Mouse (Mus musculus): Measurements from ENCODE around the gene Snx7. TPM values are rescaled to one million over a fixed set of nuclear protein-coding genes. Genes with fewer than 3 reads are reported as not detected.

Gene Snx7
- polyA plus RNA-seq (2016; fragmentation: Nextera tagmentation; extraction: Ambion mirVana) = 11.9 and 14.4 TPM in 2 replicates

DNA sequence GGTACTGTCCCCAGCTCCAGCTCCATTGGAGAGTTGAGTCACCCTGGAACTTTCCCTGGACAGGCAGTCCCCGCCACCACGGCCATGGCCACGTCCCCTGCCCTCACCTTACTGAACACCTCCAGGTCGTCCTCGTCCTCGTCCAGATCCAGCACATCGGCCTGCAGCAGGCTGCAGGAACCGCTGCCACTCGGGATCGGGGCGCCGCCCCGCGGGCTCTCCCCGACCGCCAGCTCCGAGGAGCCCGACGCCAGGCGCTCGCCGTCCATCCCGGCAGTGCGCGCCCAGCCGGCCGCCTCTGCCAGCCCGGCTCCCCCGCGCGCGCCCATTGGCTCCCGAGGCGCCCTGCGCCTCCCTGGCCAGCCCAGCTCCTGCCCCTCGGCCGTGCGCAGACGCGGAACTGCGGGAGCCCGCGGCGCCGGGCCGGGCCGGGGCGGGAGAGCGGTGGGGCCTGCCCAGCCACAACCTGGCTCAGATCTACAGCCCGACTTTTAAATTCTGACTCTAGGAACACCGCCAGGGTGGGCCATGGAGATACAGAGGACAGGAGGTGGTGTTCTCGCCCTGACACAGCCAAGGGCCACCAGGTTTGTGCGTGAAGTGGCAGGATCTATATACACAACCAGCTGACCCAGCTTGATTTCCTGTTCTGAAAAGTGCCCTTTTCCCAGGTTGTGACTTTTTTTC lies at the start of gene Snx7:
Snx7 (minus strand) TSS at position 300 of the 687 bp plus-strand sequence.
- Histone ChIP-seq H3K27me3 (ENCODE audit: poor library complexity, severe bottlenecking) (no peaks in the 10 kb centered on the region), H3K36me3 (replicated peaks) (no peaks in the 10 kb centered on the region), H3K4me3 (peak within 1 kb of the TSS; percentile 66), H3K27ac (peak within 1 kb of the TSS; percentile 87), H3K4me1 (peaks cover 21% of the 10 kb centered on the region), H3K9me3 (no peaks in the 10 kb centered on the region)
- WGBS = under 1% methylated on average over 53 of the region's 53 CpGs
- DNase-seq (ENCODE audit: extremely low spot score, low spot score) = peak; percentile 73

DNA sequence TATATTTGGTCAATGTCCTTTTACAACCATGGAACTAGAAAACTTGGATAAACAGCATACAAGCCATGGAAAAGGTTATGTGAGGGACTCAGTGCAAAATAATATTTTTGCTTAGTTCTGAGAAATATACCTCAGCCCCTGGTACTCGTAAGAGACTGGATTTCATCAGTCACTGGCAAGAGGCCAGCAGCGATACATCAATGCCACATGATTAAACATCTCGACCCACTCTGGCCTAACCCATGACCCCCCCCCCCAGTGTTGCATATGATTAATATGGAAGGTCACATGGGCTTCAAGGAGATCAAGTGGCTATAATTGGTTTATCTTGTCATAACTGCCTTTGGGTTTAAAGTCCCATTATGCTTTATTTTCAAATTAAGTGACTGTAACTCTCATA lies 46.7 kb upstream of the Snx7 start:
- H3K4me3 ChIP-seq = no peak overlapping the region
- no peak overlapping the region for H3K27ac ChIP-seq
- H3K27me3 ChIP-seq (ENCODE audit: poor library complexity, severe bottlenecking) = no peaks in the 10 kb centered on the region
- no peaks in the 10 kb centered on the region for H3K4me1 ChIP-seq
- no peak for DNase-seq (ENCODE audit: extremely low spot score, low spot score)
- H3K36me3 ChIP-seq (replicated peaks) = no peaks in the 10 kb centered on the region
- H3K9me3 ChIP-seq = no peaks in the 10 kb centered on the region
- WGBS = 91% methylated on average over 3 of the region's 3 CpGs

DNA sequence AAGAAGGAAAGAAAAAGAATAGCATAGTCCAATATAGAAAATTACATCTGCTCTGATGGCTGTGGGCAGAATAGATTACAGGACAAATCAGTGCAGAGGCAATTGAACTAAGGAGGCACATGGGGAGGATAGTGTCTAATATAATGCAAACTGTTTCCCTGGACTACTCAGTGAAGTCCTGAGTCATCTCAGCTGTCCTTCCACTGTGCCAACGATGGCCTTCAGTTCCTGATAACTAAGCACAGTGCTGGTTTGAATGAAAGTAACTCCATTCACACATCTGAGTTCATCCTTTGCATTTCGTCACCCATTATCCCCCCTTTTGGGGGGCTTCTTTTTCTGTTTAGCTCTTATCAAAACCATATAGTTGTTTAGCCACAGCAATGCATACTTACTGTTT lies 25.0 kb upstream of the Snx7 start:
- Histone ChIP-seq H3K27me3 (ENCODE audit: poor library complexity, severe bottlenecking) (no peaks in the 10 kb centered on the region), H3K4me3 (no peak overlapping the region), H3K36me3 (replicated peaks) (no peaks in the 10 kb centered on the region), H3K9me3 (no peaks in the 10 kb centered on the region), H3K4me1 (peaks cover 4% of the 10 kb centered on the region), H3K27ac (no peak overlapping the region)
- DNase-seq (ENCODE audit: extremely low spot score, low spot score) = no peak
- 79% methylated on average over 2 of the region's 2 CpGs for WGBS

DNA sequence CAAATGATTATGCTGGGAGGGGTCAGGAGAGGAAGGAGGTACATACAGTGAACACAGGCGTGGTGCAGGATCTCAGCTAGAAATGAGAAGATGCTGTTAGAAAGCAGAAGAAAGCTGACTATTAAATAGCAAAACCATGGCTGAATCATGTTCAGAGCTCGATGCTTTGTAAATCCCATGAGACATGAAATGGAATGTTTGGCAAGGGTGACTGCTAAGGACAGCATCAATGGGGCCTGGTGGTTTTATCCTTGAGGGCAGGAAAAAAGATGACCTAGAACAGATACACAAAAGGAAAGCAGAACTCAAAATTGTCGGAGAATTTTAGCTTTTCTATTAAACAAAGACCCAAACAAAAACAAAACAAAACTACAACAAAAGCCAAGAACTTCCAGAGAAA lies 6.7 kb upstream of the Snx7 start:
- Histone ChIP-seq H3K27ac (no peak overlapping the region), H3K4me1 (no peaks in the 10 kb centered on the region), H3K36me3 (replicated peaks) (no peaks in the 10 kb centered on the region), H3K27me3 (ENCODE audit: poor library complexity, severe bottlenecking) (no peaks in the 10 kb centered on the region), H3K4me3 (no peak overlapping the region), H3K9me3 (no peaks in the 10 kb centered on the region)
- DNase-seq (ENCODE audit: extremely low spot score, low spot score) = no peak
- 93% methylated on average over 3 of the region's 3 CpGs for WGBS

DNA sequence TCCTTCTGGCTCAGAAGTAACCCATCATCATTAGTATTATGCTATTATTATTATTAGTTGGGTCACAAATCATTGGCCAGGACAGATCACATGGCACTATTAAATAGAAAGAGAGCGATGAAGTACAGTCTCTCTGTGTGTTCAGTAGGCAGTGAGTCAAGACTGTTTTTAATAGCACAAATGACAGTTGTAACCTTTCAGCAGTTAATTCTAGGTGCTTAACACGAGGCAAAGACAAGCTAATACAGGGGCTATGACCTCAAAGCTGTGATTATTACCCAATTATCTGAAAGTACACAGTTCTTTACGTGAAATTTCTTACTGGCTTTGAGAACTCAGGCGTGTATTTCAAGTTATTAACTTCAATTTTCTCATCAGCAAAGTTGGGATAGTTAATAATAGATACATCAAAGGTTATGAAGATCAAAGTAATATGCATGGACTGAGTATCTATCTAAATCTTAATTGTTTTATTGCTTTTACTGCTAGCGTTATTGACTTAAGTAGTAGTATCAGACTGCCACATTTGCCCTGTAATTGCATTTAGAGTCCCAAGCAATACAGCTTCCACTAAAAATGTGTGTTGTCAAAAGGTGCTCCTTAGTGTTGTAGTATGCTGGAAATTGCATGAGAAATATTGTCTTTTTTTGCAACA lies 4.6 kb upstream of the Snx7 start:
- H3K4me1 ChIP-seq = peaks cover 10% of the 10 kb centered on the region
- H3K9me3 ChIP-seq = no peaks in the 10 kb centered on the region
- no peaks in the 10 kb centered on the region for H3K27me3 ChIP-seq (ENCODE audit: poor library complexity, severe bottlenecking)
- no peak for DNase-seq (ENCODE audit: extremely low spot score, low spot score)
- H3K27ac ChIP-seq = no peak overlapping the region
- H3K36me3 ChIP-seq (replicated peaks) = no peaks in the 10 kb centered on the region
- WGBS = 82% methylated on average over 5 of the region's 5 CpGs
- no peak overlapping the region for H3K4me3 ChIP-seq

DNA sequence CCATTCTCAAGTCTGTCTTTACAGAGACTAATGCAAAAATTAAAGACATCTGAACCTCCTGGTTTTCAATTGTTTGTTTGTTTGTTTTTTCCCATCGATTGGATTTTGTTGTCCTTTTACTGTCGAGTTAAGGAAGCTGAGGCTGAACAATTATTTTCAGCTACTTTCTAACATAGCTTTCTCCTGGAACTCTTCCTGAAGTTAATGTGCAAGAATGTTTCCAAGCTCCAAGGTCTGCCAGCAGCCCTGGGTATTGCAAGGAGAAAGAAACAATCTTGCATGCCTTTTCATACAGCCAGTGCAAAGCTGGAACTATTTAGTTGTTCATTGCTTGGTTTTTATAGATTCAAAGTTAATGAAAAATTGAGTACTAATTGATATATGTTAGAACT lies 584 bp upstream of the Snx7 start:
- H3K4me3 ChIP-seq = peak overlapping the region; percentile 66
- no peaks in the 10 kb centered on the region for H3K36me3 ChIP-seq (replicated peaks)
- no peaks in the 10 kb centered on the region for H3K9me3 ChIP-seq
- no peaks in the 10 kb centered on the region for H3K27me3 ChIP-seq (ENCODE audit: poor library complexity, severe bottlenecking)
- 30% methylated on average over 2 of the region's 2 CpGs for WGBS
- peak overlapping the region; percentile 87 for H3K27ac ChIP-seq
- H3K4me1 ChIP-seq = peaks cover 21% of the 10 kb centered on the region
- no peak for DNase-seq (ENCODE audit: extremely low spot score, low spot score)

DNA sequence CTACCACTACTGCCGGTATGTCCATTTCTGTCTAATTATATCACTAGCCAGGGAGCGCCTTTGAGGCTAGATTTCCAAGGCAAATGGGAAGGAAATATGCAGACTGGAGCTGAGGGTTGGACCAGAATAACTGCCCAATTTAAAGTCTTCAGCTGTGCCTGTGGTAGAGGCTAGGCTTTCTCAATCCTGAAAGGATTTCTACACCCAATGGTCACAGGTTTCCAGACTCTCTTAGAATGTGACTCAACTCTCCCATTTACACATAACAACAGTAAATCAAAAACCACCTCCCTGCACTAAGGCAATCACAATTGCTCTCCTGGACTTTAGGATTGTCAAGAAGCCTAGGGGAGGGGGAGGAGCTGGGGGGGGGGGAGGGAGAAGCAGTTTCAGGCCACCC lies 645 bp downstream of the Snx7 start:
- Histone ChIP-seq H3K27ac (peak overlapping the region; percentile 87; the same call in 1 of the 2 replicates), H3K9me3 (no peaks in the 10 kb centered on the region), H3K4me3 (peak overlapping the region; percentile 66), H3K4me1 (peaks cover 21% of the 10 kb centered on the region), H3K27me3 (ENCODE audit: poor library complexity, severe bottlenecking) (no peaks in the 10 kb centered on the region), H3K36me3 (replicated peaks) (no peaks in the 10 kb centered on the region)
- no peak for DNase-seq (ENCODE audit: extremely low spot score, low spot score)
- 80% methylated on average over 2 of the region's 2 CpGs for WGBS

DNA sequence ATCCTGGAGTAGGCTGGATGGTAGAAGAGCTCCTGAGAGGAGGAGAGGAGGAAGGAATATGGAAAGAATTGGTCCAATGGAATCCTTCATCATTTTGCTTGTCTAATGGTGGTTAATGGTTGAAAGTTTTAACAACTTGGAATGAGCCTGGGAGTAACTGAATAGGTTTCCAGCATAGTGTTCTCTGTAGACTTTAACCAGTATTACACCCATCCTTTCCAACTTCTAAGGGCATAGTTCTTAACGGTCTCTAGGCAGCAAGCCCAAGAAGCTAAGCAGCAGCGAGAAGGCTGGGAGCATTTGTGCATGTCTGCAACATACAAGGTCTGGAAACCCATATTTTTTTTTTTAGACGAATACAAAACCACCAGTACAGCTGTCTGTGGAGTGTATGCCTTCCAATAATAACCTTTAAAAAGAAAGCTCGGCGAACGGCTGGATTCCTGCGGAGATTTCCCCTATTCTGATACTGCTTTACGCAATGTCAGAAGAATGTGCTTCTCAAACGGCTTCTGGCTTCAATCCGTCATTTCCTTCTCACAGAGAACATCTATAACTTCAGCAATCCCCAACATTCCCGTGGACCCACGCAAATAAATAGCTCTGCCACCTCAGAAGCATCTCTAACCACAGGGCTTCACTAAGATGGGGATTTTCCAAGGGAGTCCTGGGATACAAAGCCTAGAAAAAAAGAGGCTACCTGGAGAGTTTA lies 1.9 kb downstream of the Snx7 start:
- WGBS = 83% methylated on average over 12 of the region's 12 CpGs
- no peaks in the 10 kb centered on the region for H3K36me3 ChIP-seq (replicated peaks)
- H3K27me3 ChIP-seq (ENCODE audit: poor library complexity, severe bottlenecking) = no peaks in the 10 kb centered on the region
- H3K4me3 ChIP-seq = no peak overlapping the region
- no peak for DNase-seq (ENCODE audit: extremely low spot score, low spot score)
- no peaks in the 10 kb centered on the region for H3K9me3 ChIP-seq
- H3K27ac ChIP-seq = no peak overlapping the region
- peaks cover 21% of the 10 kb centered on the region for H3K4me1 ChIP-seq

DNA sequence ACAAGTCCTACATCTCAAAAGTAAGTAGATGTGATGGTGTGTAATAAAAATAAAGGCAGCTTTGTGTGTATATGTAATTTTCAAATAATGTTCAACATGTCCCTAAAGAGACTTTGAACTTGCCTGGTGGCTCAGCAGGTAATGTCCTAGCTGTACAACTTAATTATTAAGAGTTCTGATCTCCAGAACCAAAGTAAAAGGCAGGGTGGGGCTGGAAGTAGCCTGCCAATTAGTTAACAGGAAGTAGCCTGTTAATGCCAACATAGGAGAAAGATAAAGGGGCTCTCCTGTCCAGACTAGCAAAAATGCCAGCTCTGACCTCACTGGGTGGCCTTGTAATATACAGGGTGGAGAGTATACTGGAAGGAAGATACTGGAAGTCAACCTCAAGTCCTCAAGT lies 3.1 kb downstream of the Snx7 start:
- no peaks in the 10 kb centered on the region for H3K27me3 ChIP-seq (ENCODE audit: poor library complexity, severe bottlenecking)
- no peaks in the 10 kb centered on the region for H3K36me3 ChIP-seq (replicated peaks)
- no peak for DNase-seq (ENCODE audit: extremely low spot score, low spot score)
- H3K27ac ChIP-seq = no peak overlapping the region
- H3K4me3 ChIP-seq = no peak overlapping the region
- peaks cover 21% of the 10 kb centered on the region for H3K4me1 ChIP-seq
- no peaks in the 10 kb centered on the region for H3K9me3 ChIP-seq

DNA sequence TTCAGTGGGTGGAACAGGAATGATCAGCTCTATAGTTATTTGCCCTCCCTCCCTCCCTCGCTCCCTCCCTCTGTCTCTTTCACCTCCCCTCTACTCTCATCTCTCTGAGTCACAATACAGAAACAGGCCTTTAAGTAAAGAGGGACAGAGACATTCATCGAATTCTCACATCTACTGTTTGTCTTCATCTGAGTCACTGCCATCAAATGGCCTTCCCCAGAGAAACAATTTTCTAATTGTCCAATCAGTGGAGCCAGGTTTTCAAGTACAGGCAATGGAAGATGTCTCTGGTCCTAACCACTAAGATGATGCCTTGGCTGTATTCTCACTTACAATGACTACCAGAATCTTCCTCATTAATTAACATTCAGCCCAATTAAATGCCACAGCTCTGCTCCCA lies 5.8 kb downstream of the Snx7 start:
- H3K4me3 ChIP-seq = no peak overlapping the region
- no peak overlapping the region for H3K27ac ChIP-seq
- H3K27me3 ChIP-seq (ENCODE audit: poor library complexity, severe bottlenecking) = no peaks in the 10 kb centered on the region
- H3K9me3 ChIP-seq = peaks cover 5% of the 10 kb centered on the region; the same call in 1 of the 2 replicates
- 89% methylated on average over 2 of the region's 2 CpGs for WGBS
- DNase-seq (ENCODE audit: extremely low spot score, low spot score) = no peak
- H3K36me3 ChIP-seq (replicated peaks) = peaks cover 5% of the 10 kb centered on the region; the same call in 1 of the 2 replicates
- H3K4me1 ChIP-seq = peaks cover 6% of the 10 kb centered on the region; the same call in 1 of the 2 replicates

DNA sequence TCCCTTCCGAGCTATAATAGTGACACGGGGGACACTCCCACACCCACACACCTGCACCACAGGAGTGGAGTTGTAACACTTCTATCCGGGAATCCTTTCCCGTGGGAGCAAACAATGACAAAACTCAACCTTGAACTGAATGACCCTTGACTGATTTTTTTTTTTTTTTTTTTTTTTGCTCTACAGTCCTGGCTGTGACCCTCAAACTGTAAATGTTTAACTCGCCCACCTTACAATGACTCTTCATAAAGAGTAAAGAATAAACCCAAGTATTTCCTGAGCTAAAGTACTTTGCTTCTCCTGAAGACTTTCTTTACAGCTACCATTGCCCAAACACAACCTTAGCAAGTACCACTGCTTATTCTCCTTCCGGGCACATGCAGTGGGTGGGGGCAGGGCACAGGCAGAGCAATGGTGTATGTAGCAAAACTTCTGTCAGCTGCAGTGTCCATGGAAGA lies 6.7 kb downstream of the Snx7 start:
- 91% methylated on average over 6 of the region's 6 CpGs for WGBS
- Histone ChIP-seq H3K4me1 (0 out of 2 replicates have a peak, but pooled peaks cover 1% of the 10 kb centered on the region), H3K36me3 (replicated peaks) (peaks cover 5% of the 10 kb centered on the region; the same call in 1 of the 2 replicates), H3K4me3 (no peak overlapping the region), H3K27ac (no peak overlapping the region), H3K9me3 (peaks cover 5% of the 10 kb centered on the region; the same call in 1 of the 2 replicates), H3K27me3 (ENCODE audit: poor library complexity, severe bottlenecking) (no peaks in the 10 kb centered on the region)
- no peak for DNase-seq (ENCODE audit: extremely low spot score, low spot score)

DNA sequence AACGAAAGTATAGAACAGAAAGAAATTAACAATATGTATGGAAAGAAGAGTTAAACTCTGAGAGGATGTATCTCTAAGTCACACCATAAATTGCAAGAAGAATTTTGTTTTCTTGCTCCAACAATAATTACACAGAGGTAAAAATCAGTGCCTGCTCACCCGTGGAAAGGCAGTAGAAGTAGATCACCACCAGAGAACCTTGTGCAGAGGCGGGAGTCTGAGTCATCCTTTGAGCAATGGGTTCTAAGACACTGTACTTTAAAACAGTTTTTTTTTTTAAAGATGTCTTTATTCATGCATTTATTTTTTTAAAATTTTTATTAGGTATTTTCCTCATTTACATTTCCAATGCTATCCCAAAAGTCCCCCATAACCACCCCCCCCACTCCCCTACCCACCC lies 9.7 kb downstream of the Snx7 start:
- H3K36me3 ChIP-seq (replicated peaks) = peaks cover 5% of the 10 kb centered on the region; the same call in 1 of the 2 replicates
- H3K4me1 ChIP-seq = no peaks in the 10 kb centered on the region
- H3K4me3 ChIP-seq = no peak overlapping the region
- WGBS = 97% methylated on average over 3 of the region's 3 CpGs
- peaks cover 5% of the 10 kb centered on the region; the same call in 1 of the 2 replicates for H3K9me3 ChIP-seq
- no peak for DNase-seq (ENCODE audit: extremely low spot score, low spot score)
- H3K27me3 ChIP-seq (ENCODE audit: poor library complexity, severe bottlenecking) = no peaks in the 10 kb centered on the region
- no peak overlapping the region for H3K27ac ChIP-seq

DNA sequence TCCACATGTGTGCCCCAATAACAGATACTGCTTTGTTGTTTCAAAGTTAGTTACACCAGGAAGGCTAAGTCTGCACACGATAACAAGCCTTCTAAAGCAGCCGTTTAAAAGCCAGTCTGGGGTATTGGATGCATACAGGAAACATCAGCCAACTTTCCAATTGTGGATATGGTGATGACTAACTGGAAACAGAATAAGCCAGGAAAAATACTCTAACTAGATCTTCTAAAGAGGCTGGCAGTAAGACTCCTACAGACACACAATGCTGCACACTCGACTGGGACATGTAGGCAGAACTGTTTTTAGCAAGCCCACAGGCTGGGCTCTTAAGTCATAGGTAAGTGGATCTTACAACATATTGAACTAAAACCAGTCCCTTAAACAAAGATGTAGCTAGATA lies 15.0 kb downstream of the Snx7 start:
- no peak overlapping the region for H3K4me3 ChIP-seq
- no peaks in the 10 kb centered on the region for H3K27me3 ChIP-seq (ENCODE audit: poor library complexity, severe bottlenecking)
- no peak overlapping the region for H3K27ac ChIP-seq
- no peaks in the 10 kb centered on the region for H3K9me3 ChIP-seq
- H3K4me1 ChIP-seq = no peaks in the 10 kb centered on the region
- 81% methylated on average over 3 of the region's 3 CpGs for WGBS
- H3K36me3 ChIP-seq (replicated peaks) = no peaks in the 10 kb centered on the region
- DNase-seq (ENCODE audit: extremely low spot score, low spot score) = no peak

All from forebrain, embryonic 10.5 days (tissue).